Mouse (Mus musculus) ES-Bruce4 (cell line): ENCODE data around the gene Wdr76.

Source experiments
- CTCF ChIP-seq: IDR thresholded peaks from one replicate; pipeline ENCODE4 v1.8.1; 2011; ENCODE audit warnings: low read depth, low read length
- EP300 ChIP-seq: IDR thresholded peaks from 2 replicates; pipeline ENCODE4 v1.6.1; 2011; ENCODE audit warnings: low read depth, low read length; ENCODE audit not compliant: insufficient read depth
- POLR2A ChIP-seq: IDR thresholded peaks from one replicate; pipeline ENCODE4 v1.8.1; 2011; ENCODE audit warnings: low read length; ENCODE audit not compliant: insufficient read depth

DNA sequence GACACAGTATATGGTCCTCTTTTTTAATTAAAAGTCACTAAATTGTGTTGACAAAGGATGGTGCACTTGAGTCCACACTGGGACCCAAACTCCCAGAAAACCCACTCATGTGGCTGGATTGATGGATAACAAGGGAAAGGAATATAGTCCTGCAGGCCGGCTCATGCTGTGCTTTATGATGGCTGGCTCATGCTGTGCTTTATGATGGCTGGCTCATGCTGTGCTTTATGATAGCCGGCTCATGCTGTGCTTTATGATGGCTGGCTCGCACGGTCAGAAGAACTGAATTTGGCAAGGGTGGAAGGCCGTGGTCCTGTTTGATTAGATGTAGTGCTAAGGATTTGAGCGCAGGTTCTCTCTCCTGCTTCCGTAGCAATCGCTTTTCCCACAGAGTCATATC lies 22.9 kb upstream of the Wdr76 start:
- TF ChIP-seq CTCF (no peak), POLR2A (no peak), EP300 (no peak)
